Mouse (Mus musculus): Measurements from ENCODE around the gene Cog3. TPM values are rescaled to one million over a fixed set of nuclear protein-coding genes. Genes with fewer than 3 reads are reported as not detected.
"Not testable (repeated sequence)": the region's sequence is repeated elsewhere in the genome, so short reads cannot be mapped to it uniquely, and the experiment has no call there.

Gene Cog3
- 10 to 100 TPM; 13.4 to 14.8 TPM for total RNA-seq (2021)

DNA sequence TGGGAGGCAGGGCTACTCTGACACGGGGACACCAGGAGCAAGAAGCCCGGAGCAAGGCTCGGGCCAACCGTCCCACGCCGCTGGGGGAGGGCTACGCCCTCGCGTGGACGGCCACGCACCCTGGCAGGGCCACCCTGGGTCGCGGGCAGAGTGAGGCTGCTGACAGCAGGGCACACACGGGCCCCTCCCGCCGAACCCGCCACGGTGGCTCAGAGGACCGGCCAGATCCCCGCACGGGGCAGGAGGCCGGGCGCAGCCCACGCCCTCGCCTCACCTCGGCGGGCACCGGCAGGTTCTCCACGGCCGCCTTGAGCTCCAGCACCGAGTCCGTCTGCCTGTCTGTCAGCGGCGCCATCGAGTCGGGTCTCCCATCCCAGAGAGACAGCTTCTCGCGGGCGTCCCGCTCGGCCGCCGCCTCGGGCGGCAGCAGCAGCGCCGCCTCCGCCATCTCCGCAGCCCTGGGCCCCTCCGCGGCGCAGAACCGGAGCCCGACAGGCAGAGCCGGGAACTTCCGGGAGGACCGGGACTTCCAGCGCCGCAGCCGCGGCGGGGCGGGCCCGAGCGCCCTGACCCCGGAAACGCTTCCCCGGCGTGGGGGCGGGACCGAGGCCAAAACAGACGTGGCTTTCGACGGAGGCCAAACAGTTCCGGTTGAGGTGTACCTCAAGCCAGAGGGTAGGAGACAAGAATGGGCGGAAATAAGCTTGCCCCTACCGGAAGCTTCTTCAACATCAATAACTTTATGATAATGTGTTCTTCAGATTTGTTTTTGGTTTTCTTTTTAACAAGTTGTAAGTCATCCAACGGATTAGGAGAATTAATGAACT, at the start of gene Cog3:
Cog3 (minus strand) TSS at position 527 of the 827 bp plus-strand sequence.
- DNase-seq = peak; percentile 98
- intact Hi-C loops (cut with DNase I) = loop anchor here (10.0 kb wide), 1 partner anchor 469 kb away; the partner anchor contains the start of gene Zc3h13

DNA sequence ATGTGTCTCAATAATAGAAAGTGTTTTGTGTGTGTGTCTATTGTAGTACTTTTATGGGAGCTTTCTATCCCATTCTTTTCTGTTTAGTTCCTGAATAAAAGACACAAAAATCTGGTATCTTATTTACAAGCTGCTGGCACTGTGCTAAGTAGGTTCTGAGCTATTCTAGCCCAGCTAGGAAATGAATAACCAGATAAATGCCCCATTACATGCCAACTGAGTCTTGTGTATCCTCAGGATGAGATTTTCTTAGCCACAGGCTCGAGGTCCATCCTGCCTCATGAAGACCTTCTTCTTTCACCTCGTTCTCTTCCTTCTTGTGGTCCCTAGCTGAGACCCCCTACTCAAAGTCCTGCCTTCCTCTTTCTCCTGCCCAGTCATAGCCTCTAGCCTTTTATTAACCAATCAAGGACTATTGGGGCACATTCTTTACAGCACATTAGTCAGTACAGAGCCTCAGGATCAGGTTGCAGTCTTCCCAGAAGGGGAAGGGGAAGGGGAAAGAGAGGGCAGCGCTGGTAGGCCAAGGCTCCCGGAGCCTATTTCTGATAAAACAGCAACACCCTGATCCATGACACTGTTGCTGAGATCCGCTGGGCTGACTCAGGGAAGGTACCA, 43.6 kb upstream of the Cog3 start:
- no peak for DNase-seq
- intact Hi-C loops (cut with DNase I) = no loop called here

DNA sequence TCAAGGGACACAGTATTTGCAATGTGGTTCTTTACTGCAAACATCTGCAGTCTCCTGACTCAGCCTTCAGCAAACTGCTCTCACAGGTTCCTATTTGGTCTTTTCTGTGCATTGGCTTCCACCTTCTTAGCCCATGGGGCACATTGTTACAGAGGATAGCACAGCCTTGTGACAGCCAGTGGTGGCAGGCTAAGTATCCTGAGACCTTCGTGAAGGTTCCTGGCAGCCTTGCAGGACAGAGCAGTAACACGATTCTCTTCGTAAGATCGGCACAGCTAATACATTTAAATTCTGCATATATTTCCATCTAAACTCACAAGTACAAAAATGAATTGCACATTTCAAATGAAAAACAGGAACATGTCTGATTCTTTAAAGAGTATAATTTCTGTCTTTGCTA, 41.6 kb upstream of the Cog3 start:
- intact Hi-C loops (cut with DNase I) = no loop called here
- DNase-seq = no peak

DNA sequence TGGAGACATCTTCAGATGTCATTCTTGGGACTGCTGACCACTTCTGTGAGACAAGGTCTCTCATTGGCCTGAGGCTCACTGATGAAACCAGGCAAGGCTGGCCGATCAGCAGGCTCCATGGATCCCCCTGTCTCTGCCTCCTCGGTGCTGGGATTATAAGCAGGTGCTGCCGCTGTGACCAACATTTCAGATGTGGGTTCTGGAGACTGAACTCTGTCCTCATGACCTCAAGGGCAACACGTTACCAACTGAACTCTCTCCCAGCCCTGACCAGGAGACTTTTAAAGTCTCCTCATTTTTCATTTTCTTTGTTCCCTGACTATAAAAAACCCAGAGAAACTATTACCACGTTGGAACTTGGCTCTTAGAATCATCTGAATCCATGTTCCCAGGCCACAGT, 40.4 kb upstream of the Cog3 start:
- intact Hi-C loops (cut with DNase I) = no loop called here
- no peak for DNase-seq

DNA sequence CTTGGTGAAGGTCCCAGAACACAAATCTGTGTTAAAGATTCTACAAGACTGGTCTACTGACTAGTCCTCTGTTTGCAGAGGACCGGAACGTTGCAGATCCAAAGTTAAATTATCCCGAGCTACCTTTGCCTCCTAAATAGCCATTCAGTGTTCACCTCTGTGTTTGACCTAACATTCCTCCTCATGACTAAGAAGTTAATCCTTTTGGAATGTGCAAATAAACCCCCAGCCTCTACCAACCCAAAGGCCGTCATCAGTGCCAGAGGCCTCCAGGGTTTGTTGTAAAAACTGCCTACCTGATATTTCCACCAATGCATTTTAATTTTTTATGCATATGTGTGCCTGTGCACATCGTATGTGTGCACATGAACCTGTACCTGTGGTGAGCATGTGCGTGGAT, 40.0 kb upstream of the Cog3 start:
- intact Hi-C loops (cut with DNase I) = no loop called here
- no peak for DNase-seq

DNA sequence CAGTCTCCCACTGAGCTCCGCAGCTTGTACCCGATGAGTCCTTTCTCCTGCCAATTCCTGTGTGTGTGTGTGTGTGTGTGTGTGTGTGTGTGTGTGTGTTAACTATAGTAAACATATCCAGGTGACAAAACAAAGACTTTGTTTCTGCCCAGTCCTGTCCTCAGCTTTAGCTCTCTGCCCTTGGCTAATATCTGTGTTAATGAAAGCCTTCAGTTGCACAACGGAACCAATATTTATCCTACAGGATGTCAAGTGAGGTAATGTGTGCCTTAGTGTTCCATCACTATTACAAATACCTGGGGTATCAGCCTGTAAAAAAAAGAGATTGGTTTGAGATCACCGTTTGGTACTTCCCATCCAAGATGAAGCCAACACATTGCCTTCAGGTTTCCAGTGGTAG, 38.8 kb upstream of the Cog3 start:
- intact Hi-C loops (cut with DNase I) = no loop called here
- no peak for DNase-seq

DNA sequence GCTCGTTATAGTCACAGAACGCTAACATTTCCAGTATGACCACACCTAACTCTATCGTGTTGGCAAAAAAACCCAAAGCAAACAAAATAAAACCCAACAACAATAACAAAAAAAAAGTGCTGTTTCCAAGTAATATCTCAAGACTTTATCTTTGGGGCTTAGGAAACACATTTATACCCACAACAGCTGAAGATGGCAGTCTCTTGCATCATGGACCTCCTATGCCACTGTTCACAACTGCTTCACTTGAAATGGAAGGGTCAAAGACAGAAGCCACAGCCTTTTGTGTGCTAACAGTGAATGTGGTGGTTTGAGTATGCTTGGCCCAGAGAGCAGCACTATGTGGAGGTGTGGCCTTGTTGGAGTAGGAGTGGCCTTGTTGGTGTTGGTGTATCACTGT, 37.1 kb upstream of the Cog3 start:
- intact Hi-C loops (cut with DNase I) = no loop called here
- DNase-seq = no peak

DNA sequence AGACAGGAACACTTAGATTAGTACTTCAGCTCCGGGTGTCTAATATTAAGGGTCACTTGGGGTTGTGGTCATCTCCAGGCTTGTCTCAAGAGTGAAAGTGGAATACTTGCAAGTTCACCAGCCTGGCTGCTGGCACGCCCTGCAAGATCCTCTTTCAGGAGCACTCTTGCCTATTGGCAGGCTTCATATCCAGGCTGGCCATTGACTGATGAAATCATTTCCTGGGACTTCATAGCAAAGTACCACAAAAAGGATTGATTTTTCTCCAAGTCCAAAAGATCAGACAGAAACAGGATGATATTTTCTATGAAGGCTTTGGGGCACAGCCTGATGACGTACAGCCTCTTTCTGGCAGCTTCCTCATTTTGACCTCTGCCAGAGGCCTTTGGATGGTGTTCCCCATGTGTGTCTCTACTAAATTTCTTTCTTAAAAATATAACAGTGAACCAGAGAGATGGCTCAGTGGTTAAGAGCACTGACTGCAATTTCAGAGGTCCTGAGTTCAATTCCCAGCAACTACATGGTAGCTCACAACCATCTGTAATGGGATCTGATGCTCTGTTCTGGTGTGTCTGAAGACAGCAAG, 36.2 kb upstream of the Cog3 start:
- intact Hi-C loops (cut with DNase I) = no loop called here
- peak in 1 of 2 experiments; percentile 13 for DNase-seq

DNA sequence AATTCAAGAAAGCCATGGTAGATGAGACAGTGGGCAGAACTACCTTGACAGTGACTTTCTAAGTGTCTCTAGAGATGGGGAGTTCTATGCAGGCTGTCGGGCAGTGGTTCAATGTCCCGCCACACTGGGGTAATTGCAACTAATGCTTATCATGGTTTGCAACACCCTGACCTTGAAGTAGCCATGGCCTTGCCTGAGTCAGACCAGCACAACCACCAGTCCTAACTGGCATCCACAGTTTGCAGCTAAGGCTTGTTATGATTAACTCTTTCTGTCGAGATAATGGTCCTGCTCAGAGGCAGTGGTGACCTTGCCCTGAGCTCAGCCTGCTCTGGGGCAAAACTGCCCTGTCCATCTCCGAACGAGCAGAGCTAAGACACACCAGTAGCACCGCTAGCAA, 35.0 kb upstream of the Cog3 start:
- intact Hi-C loops (cut with DNase I) = no loop called here
- DNase-seq = no peak

DNA sequence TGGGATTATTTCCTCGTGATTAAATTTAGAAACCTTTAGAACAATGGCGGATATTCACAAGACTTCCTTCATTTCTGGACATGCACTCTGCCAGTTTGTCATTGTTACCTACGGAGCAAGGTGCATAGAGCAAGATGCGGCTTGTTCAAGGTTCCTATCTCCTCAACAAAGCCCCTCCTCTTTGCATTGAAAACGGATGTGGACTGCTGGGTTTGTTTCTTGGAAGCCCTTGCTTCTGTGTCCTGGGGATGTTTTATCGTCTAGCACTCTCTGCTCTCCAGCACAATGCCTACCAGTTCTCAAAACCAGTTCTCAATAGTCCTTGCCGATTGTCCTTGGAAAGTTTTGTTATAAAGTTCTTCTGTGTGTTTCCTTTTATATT, 33.5 kb upstream of the Cog3 start:
- intact Hi-C loops (cut with DNase I) = loop anchor here (1.0 kb wide), 1 partner anchor 42 kb away; no protein-coding TSS in a partner anchor
- no peak for DNase-seq

DNA sequence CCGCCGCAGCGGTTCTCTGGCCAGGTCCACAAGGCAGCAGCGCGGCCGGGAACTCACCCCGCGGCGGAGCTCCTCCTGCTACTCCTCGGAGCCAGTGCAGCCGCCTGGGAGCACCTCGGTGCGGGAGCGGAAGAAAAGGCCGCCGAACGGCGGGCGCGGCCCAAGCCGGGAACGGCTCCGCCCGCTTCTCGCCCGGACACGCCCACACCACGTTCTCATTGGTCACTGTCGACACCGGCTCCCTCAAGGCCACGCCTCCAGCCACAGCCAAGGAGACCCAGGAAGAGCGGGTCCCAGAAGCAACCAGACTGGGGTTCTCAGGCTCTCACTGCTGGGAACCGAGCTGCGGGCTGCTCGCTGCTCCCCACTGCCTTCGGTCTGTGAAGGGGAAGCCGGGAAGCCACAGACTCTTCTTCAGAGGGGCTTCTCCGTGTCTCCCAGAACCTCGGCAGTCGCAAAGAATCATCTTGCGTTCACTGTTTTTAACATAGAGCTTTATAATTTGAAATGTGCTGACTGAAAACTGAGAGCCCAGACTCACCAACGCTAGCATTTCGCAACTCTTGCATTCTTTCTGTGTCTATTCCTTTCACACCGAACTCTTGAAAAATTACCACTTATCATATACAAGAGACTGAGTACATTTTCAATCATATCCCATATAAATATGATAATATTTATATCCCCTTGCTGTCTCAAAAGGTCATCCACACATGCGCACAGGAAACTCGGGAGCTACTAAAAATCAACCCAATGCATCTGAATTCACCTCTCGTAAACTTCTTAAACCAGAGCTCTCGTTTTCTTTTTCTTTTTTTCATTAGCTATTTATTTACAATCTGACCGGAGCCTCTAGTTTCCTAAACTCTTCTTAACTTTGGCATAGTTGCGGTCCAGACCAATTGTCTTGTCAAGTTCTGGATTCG, 32.8 kb upstream of the Cog3 start, which contains the start of gene Slc25a30:
Slc25a30 (minus strand) TSS at position 170 of the 926 bp plus-strand sequence.
- DNase-seq = peak; percentile 96 to 97
- intact Hi-C loops (cut with DNase I) = loop anchor here (1.0 kb wide), 1 partner anchor 42 kb away; no protein-coding TSS in a partner anchor

DNA sequence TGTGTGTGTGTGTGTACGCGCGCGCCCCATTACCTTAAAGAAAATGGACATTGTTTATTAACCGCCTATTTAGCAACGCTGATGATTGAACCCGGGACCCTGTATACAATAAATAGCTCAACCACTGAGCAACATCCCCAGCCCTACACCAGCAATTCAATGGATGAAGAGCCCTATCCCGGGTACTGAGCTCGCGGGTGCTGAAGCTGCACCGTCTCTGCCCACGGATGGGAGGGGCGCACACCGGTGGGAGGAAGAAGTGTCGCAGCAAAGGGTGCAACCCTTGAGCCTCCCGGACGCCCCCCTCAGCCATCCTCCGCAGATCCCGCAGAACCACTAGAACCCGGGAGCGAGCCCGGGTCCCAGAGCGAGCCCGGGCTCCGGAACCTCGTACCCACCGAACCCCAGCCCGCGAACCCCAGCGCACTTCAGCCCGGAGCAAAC, 32.1 kb upstream of the Cog3 start:
- intact Hi-C loops (cut with DNase I) = no loop called here
- DNase-seq = no peak

DNA sequence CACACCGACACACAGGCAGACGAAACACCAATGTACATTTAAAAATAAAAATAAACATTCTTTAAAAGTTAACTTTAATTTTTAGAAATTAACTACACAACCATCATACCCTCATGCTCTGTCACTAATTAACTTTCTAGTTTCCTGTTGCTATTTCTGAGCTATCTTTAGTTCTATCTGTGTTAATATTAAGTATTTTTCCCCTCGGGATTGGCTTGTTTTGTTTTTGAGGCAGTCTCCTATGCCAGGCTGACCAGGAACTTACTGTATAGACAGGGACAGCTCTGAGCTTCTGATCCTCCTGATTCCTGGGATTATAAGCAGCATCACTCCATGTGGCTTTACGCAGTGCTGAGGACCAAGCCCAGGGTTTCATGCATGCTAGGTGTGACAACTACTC, 25.6 kb upstream of the Cog3 start:
- no peak for DNase-seq
- intact Hi-C loops (cut with DNase I) = no loop called here

DNA sequence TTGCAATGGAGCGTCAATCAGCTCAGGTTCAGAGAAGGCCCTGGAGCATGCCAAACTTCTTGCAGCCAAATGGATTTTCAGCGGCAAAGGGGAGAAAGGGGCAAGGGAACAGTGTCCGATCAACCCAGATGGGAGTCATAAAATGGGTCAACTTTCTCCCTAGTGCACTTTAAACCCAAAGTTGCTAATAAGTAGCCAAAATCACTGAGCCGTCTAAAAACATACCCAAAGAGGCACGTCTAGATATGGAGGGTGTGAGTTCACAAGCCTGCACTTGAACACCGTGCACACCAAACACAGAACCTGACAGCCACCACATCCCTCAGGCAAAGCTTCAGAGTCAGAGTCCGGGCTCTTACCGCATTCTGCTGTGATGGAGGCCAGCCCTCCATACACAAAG, 22.3 kb upstream of the Cog3 start:
- no peak for DNase-seq
- intact Hi-C loops (cut with DNase I) = no loop called here

DNA sequence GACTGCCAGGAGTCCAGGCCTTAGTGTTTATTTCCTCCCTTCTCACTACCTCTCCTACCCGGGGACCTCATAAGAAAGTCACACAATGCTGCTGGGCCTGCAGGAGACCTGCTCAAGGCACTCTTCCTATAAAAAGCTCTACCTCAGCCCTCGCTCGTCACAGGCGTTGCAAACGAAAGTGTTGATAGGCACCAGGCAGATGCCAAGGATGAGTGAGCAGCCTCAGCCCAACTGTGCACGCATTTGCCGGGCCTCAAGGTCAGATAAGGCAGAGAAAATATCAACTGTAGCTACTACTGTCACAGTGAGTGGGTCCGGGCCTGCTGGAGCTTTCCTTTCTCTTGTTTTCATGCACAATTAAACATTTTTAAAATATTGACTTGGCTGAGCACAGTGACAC, 19.1 kb upstream of the Cog3 start:
- intact Hi-C loops (cut with DNase I) = no loop called here

DNA sequence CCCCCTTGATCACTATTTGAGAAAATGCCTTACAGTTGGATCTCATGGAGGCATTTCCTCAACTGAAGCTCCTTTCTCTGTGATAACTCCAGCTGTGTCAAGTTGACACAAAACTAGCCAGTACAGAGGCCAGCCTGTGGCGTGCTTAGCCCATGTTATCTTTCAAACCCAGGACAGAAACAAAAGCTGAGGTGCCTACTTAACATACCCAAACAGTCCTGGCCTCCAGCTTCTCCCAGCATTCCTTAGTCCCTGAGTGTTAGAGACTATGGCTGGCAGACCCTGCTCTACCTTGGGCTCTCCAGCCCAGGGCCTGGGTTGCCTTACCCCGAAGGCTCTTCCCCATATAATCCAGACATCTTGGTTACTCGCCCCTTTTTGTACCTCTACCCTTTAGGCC, 18.1 kb upstream of the Cog3 start:
- DNase-seq; intact Hi-C loops (cut with DNase I): not testable (repeated sequence)

More for the DNA sequence above, 19.1 kb upstream of the Cog3 start:
- peak; percentile 16 to 25 for DNase-seq

DNA sequence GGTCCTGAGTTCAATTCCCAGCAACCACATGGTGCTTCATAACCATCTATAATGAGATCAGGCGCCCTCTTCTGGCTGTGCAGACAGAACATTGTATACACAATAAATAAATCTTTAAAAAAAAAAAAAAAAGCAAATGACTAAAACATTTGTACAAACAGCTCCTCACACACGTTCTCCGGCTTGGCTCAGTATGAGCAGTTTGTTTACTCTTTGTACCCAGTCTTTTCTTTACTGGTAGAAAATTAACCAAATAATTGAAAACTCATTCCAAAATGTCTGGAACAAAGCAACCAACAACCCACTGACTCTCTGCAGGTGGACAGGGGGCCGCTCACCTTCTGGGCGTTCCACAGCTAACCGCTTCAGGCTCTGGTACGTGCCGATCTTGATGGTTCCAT, 16.8 kb upstream of the Cog3 start:
- intact Hi-C loops (cut with DNase I) = no loop called here
- no peak for DNase-seq

DNA sequence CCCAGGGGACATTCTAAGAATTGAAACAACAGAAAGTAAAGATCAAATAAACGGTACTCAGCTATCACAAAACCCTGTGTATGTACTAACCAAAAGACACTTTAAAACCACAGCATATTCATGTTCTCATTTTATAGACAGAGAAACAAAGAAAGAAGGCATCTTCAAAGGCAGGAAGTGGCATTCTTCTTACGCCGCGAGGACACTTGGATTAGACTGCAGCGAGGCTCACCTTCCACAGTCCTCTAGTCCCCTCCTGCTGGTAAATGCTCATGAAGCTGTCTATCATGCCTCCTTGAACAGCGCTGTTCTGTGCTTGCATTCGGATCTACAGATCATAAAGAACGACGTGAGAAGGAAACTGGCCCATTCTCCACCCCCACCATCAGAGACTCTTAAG, 15.0 kb upstream of the Cog3 start:
- DNase-seq = no peak
- intact Hi-C loops (cut with DNase I) = loop anchor here (1.0 to 2.0 kb wide), 2 partner anchors 13 to 60 kb away; no protein-coding TSS in a partner anchor

DNA sequence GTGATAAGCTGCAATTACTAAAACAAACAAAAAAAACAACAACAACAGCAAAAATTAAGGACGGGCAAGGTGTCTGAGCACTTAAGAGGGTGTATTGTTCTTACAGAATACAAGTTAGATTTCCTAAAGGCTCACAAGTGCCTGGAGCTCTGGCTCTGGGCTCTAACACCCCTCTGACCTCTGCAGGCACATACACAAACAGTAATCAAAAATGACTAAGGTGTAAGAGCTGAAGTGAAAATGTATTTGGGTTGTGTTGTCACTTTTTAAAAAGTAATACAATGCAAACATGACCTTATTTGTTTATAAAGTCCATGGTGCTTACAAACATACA, 13.9 kb upstream of the Cog3 start:
- intact Hi-C loops (cut with DNase I) = loop anchor here (2.0 kb wide), 1 partner anchor 15 kb away; no protein-coding TSS in a partner anchor
- DNase-seq = no peak

DNA sequence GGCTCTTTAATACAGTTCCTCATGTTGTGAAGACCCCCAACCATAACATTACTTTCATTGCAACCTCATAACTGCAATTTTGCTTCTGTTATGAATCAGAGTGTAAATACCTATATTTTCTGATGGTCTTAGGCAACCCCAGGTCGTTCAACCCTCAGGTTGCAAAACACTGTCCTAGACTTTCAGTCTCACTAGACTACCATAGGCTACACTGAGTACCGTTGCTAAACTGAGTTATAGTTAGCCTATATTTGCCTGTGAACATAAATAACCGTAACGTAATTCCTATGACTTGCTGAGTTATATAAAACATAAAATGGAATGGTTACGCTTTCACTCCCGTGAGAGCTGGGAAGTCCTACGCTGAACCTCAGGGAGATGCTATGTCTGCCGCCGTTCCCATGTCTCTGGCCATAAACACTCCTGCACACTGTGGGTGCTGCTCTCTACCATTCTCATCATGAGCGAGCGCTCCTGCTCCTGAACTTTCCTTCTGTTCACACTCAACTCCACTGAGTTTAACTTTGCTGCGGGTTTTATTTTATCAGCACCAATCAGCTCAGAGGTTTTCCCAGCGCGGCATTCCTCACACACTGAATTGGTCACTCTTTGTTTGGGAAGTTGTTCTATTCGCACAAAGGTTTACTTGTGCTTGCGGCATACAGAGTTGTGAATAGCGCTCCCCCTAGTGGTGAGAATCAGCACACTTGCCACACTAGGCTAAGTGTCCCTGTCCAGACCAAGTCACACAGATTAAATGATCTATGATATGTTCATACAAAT, 13.4 kb upstream of the Cog3 start:
- intact Hi-C loops (cut with DNase I) = loop anchor here (2.0 kb wide), 1 partner anchor 15 kb away; no protein-coding TSS in a partner anchor
- peak; percentile 64 to 70 for DNase-seq
